Mouse (Mus musculus) spleen, adult 2 months (tissue): ENCODE data around the gene Crtac1.

ENCODE experiments used
- CTCF ChIP-seq: fragments of 200-500 bp; IDR thresholded peaks from 2 replicates; pipeline ENCODE4 v1.5.1; 2011; ENCODE audit warnings: mild to moderate bottlenecking, inconsistent platforms; ENCODE audit not compliant: insufficient read depth, insufficient read length, insufficient replicate concordance; ENCODE audit errors: extremely low read depth
- POLR2A ChIP-seq: fragments of 200-500 bp; IDR thresholded peaks from 2 replicates; pipeline ENCODE4 v1.6.1; 2011; ENCODE audit warnings: low read depth, low read length, inconsistent platforms

DNA sequence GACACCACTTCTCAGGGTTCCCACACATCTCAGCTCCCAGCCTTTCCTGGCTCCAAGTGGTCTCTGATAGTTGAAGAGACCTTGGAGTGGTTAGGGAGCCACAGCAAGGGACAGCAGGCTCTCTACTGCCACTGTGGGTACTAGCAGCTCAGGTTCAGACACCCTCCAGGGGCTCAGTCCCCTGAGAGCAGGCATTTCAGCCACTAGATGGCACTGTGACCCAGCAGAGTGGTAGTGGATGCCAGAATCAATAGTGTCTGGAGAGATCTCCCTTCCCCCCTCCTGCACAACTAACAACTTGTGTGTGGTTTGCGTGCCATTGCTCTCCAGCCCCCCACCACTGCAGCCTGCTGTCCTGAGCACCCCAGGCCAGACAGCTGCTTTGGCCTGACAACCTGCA is 115.7 kb downstream of the Crtac1 start:
- TF ChIP-seq CTCF (peak; percentile 56; the same call in 1 of the 2 replicates), POLR2A (no peak)
